Mouse (Mus musculus): ENCODE measurements around the gene Mfsd1. TPM values are rescaled to one million over a fixed set of nuclear protein-coding genes. Genes with fewer than 3 reads are reported as not detected.

Gene Mfsd1
- polyA plus RNA-seq (2015; fragmentation: Nextera tagmentation; extraction: Ambion mirVana) = 33.6 and 34.5 TPM in 2 replicates

DNA sequence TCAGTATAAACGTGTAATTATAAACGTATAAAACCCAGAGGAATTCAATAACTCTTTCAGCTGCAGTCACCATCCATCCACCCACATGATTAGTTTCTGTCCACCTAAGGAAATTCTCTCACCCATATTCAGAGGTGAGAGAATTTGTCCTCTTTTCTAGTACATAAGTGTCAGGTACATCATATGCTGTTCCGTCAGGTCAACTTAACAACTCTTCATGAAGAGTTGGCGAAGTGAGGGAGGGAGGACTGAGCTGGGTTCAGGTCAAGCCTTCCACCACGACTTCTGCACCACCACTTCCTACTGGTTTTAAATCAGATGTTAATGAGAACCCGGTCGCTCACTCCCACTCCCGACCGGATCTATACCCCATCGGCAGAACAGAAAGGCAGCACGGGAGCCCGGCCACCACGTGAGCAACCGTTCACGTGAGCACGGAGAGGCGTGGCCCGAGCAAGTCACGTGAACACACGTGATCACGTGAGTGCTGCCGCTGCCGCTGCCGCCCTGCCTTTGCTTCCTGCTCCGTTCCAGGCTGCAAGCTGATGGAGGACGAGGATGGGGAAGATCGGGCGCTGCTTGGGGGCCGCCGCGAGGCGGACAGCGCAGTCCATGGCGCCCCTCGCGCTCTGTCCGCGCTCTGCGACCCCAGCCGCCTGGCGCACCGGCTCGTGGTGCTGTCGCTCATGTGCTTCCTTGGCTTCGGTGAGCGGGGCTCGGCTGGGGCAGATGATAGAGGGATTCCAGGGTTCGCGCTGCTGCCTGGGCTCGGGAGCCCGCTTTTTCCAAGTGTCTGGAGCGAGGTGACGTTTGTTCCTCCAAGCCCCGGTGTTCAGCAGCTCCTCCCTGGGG is at the start of gene Mfsd1:
Mfsd1 (plus strand) TSS at position 469 of the 852 bp plus-strand sequence.
- DNase-seq (ENCODE audit: low spot score) = peak; percentile 93

GRCm38 (mm10) chr3:67543630-67544029 is 38.9 kb upstream of the Mfsd1 start:
- DNase-seq (ENCODE audit: low spot score) = no peak

DNA sequence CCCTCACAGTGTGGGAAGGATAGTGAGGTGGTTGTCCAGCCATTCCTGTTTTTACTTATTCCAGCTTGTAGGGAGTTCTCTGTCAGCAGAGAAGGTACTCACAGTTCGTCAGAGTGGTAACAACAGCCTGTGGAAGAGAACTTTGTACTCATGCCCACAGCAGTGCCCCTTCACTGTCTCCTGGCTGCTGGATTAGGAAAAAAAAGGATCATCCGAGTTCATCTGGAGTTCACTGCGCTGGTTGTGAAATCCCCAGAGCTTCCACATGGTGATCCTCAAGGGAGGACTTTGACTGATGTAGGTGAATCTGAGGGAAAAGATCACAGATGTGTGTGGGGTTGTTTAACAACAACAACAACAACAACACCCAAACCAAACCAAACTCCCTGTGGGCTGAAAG is 31.3 kb upstream of the Mfsd1 start:
- DNase-seq (ENCODE audit: low spot score) = no peak

DNA sequence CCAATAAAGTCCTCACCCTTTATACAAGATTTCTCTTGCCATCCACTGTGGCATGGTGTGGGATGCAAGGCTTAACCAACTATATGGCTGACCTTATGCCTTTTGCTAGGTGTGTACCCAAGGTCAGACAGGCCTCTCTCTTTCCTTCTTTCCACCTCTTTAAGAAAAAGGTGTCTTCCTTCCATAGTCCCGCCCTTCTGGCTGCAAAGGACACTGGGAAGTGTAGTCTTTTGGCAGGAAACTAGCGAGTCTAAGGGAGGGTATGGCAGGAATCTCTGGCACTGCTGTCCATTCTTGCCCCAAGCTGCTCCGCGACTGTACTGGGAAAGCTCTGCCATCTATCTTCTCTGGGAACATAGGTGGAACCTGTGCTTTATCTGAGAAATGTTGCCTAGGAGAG is 29.3 kb upstream of the Mfsd1 start:
- DNase-seq (ENCODE audit: low spot score) = no peak

DNA sequence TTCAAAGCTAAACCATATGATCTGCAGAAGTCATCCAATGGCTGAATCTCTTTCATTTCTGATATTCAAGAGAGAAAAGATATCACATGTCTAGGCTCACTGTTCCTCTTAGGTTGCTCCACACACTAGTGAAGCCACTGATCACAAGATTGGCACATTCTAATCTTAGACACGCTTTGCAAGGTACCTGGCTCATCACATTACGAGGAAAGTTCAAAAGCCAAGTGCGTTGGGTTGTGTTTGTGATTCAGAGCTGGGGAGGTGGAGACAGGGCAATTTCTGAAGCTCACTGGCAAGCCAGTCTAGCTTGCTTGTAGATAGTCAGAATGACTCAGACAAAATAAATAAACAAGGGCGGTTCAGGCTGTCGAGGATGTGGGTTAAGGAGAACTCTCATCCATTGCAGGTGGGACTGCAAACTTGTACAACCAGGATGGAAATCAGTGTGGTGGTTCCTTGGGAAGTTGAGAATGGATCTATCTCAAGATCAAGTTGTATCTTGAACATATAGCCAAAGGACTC is 28.6 kb upstream of the Mfsd1 start:
- DNase-seq (ENCODE audit: low spot score) = no peak

DNA sequence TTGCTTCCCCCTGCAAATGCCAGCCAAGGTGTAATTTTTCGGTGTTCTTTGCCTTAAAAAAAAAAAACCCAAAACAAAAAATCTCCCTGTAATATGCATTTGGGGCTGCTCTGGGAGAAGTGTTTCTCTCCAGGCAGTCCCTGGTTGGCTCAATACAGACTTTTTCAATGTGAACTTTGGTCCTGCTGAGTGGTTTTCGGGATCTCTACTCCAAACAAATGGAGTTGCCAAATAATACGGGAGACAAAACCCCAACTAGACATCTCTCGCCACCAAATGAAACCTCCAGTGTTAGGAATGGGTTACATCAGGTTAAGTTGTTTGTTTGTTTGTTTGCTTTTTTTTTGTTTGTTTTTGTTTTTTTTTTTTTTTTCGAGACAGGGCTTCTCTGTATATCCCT is 27.3 kb upstream of the Mfsd1 start:
- DNase-seq (ENCODE audit: low spot score) = no peak

DNA sequence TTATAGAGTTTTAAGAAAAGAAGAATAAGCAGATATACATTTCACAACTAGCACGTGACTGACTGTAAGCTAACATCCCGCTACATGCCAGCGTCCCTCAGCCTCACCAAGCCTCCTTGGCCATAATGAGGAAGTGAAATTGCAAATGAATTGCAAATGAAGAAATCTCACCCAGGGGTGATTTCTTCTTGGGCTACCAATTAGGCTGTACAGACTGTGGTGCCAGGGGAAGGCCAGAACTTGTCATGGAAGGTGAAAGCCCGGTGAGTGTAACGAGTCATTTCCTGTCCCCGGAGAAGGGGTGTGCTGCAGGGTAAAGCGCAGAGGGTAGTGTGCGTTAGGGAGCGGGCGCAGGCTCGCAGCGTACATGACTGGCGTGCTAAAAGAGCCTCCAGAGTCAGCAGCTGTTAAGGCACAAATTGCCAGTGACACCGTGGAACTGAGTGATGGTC is 25.3 kb upstream of the Mfsd1 start:
- peak; percentile 3 for DNase-seq (ENCODE audit: low spot score)

- DNase-seq (ENCODE audit: low spot score) = no peak
These were observed 24.7 kb upstream of the Mfsd1 start for GRCm38 (mm10) chr3:67557718-67558354.

DNA sequence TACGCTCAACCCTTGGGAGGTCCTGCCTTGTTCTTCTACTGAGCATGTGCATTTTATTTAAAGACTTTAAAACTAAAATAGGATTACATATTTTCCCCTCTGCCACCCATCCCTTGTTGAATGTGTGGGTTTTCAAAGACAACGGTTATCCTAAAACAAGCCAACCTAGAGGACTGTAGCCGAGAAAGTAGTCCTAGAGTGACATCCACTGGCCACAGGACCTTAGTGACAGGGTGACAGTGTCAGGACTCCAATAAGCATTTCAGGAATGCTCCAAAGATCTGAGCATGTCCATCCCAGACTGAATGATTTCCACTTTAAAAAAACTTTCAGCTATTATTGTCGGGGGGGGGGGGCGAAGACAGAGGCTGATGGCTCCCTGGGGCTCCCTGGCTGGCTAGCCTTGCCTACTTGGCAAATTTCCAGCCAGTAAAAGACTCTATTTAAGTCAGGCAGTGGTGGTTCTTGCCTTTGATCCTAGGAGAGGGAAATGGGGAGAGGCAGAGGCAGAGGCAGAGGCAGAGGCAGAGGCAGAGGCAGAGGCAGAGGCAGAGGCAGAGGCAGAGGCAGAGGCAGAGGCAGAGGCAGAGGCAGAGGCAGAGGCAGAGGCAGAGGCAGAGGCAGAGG is 17.7 kb upstream of the Mfsd1 start:
- DNase-seq (ENCODE audit: low spot score) = no peak

DNA sequence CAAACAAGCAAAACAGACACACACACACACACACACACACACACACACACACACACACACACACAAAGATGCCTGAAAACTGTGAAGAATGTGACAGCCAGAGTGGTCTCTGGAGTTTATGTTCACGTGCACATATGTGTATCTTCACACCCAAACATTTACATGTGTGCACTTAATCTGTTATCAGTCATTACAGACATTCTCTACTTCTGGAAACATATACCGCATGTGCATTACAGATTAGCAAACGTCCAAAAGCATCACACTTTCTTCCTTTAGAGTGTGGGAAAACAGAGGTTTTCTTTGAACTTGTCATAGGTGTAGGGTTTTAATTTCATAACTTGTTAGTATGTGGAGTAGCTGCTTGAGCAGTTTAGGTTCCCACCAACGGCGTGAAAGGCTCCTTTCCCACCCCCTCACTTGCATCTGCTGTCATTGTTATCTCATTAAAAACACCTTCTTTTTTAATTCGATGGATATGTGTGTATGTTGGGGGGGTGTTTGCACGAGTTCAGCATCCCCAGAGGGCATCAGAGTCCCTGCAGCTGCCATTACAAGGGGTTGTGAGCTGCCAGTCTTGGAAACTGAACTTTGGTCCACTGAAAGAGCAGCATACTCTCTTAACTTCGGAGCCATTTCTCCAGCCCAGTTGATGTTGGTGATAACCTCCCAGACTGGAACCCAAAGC is 16.9 kb upstream of the Mfsd1 start:
- no peak for DNase-seq (ENCODE audit: low spot score)

DNA sequence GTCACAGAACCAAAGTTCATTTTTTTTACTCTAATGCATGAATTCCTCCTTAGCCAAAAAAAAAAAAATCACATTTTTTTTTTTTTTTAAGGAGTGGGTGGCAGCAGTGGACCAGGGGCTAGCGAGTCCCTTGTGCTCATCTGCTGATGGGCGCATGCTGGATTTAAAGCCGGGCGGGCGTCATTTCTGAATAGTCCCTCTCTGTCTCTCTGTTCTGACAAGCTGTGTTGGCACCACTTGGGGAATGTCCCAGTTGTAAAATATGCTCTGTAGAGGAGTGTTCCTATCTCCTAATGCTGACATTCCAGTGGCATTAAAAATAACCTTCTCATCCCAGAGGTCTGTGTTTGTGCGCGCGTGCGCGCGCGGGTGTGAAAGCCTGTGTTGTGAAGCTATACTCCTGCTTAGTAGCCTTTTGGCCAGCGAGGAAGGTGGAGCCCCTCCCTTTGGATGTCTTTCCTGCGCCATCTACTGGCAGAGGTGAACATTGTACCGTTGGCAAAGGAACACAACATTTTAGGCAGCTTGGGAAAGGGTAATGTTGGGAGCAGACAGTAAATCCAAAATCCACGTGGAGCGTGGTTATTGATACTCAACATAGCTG is 14.4 kb upstream of the Mfsd1 start:
- peak; percentile 52 for DNase-seq (ENCODE audit: low spot score)

DNA sequence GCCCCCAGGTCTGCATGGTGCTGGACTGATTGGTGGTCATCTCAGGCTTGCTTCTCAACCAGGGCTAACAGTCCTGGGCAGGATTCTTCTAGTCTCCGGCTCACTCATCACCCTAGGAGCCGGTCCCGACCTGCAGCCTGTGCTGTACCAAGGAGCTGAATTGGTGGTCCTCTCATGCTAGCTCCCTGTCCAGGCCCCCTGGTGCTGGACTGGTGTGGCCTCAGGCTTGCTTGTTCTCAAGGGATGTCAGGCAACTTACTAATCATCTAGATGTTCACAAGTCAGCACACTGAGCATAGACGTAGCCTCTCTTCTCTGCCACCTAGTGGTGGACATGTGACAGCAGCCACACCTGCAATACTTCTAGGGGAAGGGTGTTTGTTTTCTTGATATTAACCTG is 9.6 kb upstream of the Mfsd1 start:
- peak; percentile 55 for DNase-seq (ENCODE audit: low spot score)

DNA sequence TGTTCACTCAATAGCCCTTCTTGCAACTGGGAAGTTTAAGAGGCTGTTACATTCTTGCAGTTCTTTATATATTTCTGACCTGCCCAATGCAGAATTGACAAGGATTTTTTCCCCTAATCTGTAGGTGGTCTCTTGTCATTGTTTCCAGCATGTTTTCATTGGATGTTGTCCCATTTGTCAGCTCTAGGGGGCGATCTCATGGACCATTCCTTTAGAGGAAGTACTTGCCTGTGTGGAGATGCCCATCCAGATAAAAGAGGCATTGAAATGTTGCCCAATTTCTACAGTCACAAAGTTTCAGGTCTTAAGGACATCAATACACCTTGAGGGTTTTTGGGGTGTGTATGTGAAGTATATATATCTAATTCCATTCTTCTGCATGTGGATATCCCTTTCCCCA is 9.0 kb upstream of the Mfsd1 start:
- no peak for DNase-seq (ENCODE audit: low spot score)

DNA sequence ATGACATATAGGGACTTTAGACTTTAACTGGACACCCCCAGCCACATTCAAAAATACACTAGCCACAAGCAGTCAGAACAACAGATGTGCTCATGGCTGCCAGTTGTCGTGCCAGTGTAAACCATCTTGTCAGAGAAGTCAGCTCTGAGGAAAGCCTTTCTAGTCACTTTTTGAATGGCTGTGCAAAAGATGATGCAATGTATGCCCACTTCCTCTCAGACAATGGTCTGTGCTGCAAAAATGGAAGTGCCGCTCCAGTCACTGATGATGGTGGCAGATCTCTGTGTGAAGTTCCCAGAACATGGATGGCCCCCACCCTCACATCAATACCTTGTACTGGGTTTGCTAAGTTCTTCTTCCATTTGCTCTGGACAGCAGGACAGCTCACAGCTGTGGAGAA is 6.3 kb upstream of the Mfsd1 start:
- no peak for DNase-seq (ENCODE audit: low spot score)

DNA sequence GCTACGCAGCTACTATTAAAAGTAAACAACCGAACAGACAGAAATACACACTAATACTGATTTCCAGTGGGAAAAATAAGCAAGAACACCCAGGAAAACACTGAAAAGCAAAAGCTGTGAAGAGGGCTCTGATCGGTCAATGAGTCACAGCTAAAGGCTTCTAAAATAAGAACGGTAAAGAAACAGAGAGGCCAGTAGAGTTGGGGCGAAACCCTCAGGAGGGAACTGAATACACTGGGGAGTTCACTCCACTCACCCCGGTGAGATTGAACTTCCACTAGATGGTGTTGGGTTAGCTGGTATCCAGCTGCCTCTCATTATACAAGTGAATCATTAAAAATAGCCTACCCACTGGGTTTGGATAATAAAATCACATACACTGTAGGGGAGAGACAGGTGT is 5.8 kb upstream of the Mfsd1 start:
- DNase-seq (ENCODE audit: low spot score) = no peak

GRCm38 (mm10) chr3:67583125-67583845 is 744 bp downstream of the Mfsd1 start:
- DNase-seq (ENCODE audit: low spot score) = peak; percentile 10

DNA sequence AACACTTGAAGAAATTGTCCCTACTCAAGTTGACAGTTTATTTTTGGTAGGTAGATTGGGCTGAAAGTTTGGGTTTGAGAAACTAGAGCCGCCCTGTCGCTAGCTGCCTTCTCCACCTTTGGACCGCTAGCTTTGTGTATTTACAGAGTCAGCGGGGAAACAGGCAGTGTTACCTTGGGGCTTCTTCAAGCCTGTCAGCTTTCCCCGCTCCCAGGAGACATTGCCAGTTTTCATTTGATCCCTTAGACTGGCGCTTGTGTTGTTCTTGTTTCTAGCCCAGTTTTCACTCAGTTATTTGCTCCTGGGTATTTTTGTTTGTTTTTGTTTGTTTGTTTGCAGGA is 1.3 kb downstream of the Mfsd1 start:
- no peak for DNase-seq (ENCODE audit: low spot score)

GRCm38 (mm10) chr3:67586511-67586910 is 4.0 kb downstream of the Mfsd1 start:
- no peak for DNase-seq (ENCODE audit: low spot score)

DNA sequence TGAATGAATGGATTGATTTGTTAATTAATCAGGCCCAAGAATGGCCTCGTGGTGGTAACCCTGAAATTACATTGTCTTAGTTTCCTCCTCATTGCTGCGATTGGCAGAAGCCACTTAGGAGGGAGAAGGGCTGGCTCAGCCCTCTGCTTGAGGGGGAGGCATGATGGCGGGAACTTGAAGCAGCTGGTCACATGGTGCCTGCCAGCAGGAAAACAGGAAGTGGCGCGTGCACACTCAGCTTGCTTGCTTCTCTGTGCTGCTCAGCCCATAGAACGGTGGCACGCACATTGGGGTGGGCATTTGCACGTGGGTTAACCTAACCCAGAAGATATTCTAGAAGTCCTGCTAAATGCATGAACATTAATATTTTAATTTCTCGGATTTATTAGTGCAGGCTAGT is 4.9 kb downstream of the Mfsd1 start:
- peak; percentile 15 for DNase-seq (ENCODE audit: low spot score)

GRCm38 (mm10) chr3:67601616-67602138 is 19.1 kb downstream of the Mfsd1 start:
- DNase-seq (ENCODE audit: low spot score) = no peak

All from thymus, postnatal 0 days (tissue).